9 mouse cellular contexts compared by ENCODE assay signal in genomic region chr6:116628095-116628494, GRCm38 (mm10). TPM values are rescaled to one million over a fixed set of nuclear protein-coding genes. Genes with fewer than 3 reads are reported as not detected.
DNase-seq lines count a peak whose midpoint lies in the region; ATAC-seq and TF ChIP-seq lines count a peak whose summit lies in the region.
"Had no signal": no experiment of that assay in that cellular context is flagged by ENCODE, and none has a peak within 500 bp of the region (broad histone marks: within the 10 kb centered on the region; RNA-seq: fewer than 3 reads in every experiment).

No protein-coding gene starts in this region.

- no peaks in the 10 kb centered on the region for H3K9me3 ChIP-seq in heart, embryonic 13.5 days
- H3K9me3 ChIP-seq in hindbrain, embryonic 11.5 days (ENCODE audit: control insufficient read depth, low read length) = no peaks in the 10 kb centered on the region
- H3K9me3 ChIP-seq in midbrain, embryonic 11.5 days (ENCODE audit: control insufficient read depth, low read length) = no peaks in the 10 kb centered on the region

- peak overlapping the region; percentile 85 for H3K4me2 ChIP-seq in heart, embryonic 13.5 days
- H3K4me2 ChIP-seq in hindbrain, embryonic 11.5 days (replicated peaks; ENCODE audit: low read depth, low read length) = peak overlapping the region; percentile 53
- H3K4me2 ChIP-seq in midbrain, embryonic 11.5 days = peak overlapping the region; percentile 51

- H3K4me1 ChIP-seq in heart, embryonic 13.5 days = peaks cover 13% of the 10 kb centered on the region
- no peaks in the 10 kb centered on the region; the same call in 1 of the 2 replicates for H3K4me1 ChIP-seq in bone marrow, adult 2 months (ENCODE audit: control insufficient read depth, insufficient read depth, low read length)
- H3K4me1 ChIP-seq in hindbrain, embryonic 11.5 days (replicated peaks; ENCODE audit: control insufficient read depth, insufficient read depth, low read length) = no peaks in the 10 kb centered on the region
- H3K4me1 ChIP-seq in midbrain, embryonic 11.5 days (ENCODE audit: control insufficient read depth, insufficient read depth, low read length) = peaks cover 4% of the 10 kb centered on the region; the same call in 1 of the 2 replicates

- peak overlapping the region; percentile 92 for H3K27ac ChIP-seq in heart, embryonic 13.5 days (replicated peaks)
- no peak overlapping the region for H3K27ac ChIP-seq in bone marrow, adult 2 months (ENCODE audit: control insufficient read depth, insufficient read depth, low read depth, low read length, poor library complexity)
- H3K27ac ChIP-seq in hindbrain, embryonic 11.5 days (ENCODE audit: low read depth, low read length) = peak overlapping the region; percentile 94
- H3K27ac ChIP-seq in midbrain, embryonic 11.5 days (ENCODE audit: low read depth, low read length) = peak overlapping the region; percentile 86

- H3K4me3 ChIP-seq in heart, embryonic 13.5 days = peak overlapping the region; percentile 93
- H3K4me3 ChIP-seq in bone marrow, adult 2 months (replicated peaks; ENCODE audit: control insufficient read depth, low read depth, low read length) = peak overlapping the region; percentile 74
- H3K4me3 ChIP-seq in hindbrain, embryonic 11.5 days (ENCODE audit: low read depth, low read length) = peak overlapping the region; percentile 90
- peak overlapping the region; percentile 91 for H3K4me3 ChIP-seq in midbrain, embryonic 11.5 days (ENCODE audit: low read depth, low read length)

- ATAC-seq in heart, embryonic 13.5 days (ENCODE audit: extremely low read depth, insufficient number of reproducible peaks, low FRiP score, low TSS enrichment) = no peak
- no peak for ATAC-seq in hindbrain, embryonic 11.5 days (ENCODE audit: low FRiP score)
- no peak for ATAC-seq in midbrain, embryonic 11.5 days (ENCODE audit: low FRiP score)

- H3K9ac ChIP-seq in heart, embryonic 13.5 days = peak overlapping the region; percentile 99
- peak overlapping the region; percentile 100 for H3K9ac ChIP-seq in hindbrain, embryonic 11.5 days (ENCODE audit: low read depth, low read length)
- H3K9ac ChIP-seq in midbrain, embryonic 11.5 days (ENCODE audit: low read length) = peak overlapping the region; percentile 100

- TF ChIP-seq POLR2A in bone marrow, adult 2 months (IDR thresholded peaks at IDR 0.05; ENCODE audit: borderline replicate concordance, control insufficient read depth, low read depth, low read length) = no peak

- no peak for DNase-seq in heart, adult 8-10 months (ENCODE audit: low spot score)
- no peak for DNase-seq in hindbrain, embryonic 11.5 days (ENCODE audit: low spot score)
- DNase-seq in midbrain, embryonic 11.5 days (ENCODE audit: low spot score, missing footprints) = no peak
- no peak for DNase-seq in adipocyte (ENCODE audit: low spot score)
- DNase-seq in spleen, adult 18-20 months = no peak
- DNase-seq in right cerebral cortex, adult 2 months (ENCODE audit: low spot score in 2 of 2) = no peak

- 21% methylated on average over 9 of the region's 9 CpGs for WGBS in heart, embryonic 13.5 days
- WGBS in bone marrow, adult 2 months = 4% methylated on average over 9 of the region's 9 CpGs
- 26% methylated on average over 9 of the region's 9 CpGs for whole genome bisulfite sequencing in hindbrain, embryonic 11.5 days
- 22% methylated on average over 9 of the region's 9 CpGs for WGBS in midbrain, embryonic 11.5 days

- TF ChIP-seq CTCF in bone marrow, adult 2 months (IDR thresholded peaks at IDR 0.05; ENCODE audit: control insufficient read depth, insufficient read depth, low read length) = no peak

- no peaks in the 10 kb centered on the region for H3K27me3 ChIP-seq in heart, embryonic 13.5 days (replicated peaks)
- H3K27me3 ChIP-seq in hindbrain, embryonic 11.5 days (ENCODE audit: control insufficient read depth, insufficient read depth, low read length) = no peaks in the 10 kb centered on the region
- H3K27me3 ChIP-seq in midbrain, embryonic 11.5 days (ENCODE audit: control insufficient read depth, insufficient read depth, low read length) = no peaks in the 10 kb centered on the region

- H3K36me3 ChIP-seq in heart, embryonic 13.5 days = peaks cover 27% of the 10 kb centered on the region
- H3K36me3 ChIP-seq in hindbrain, embryonic 11.5 days (ENCODE audit: control insufficient read depth, insufficient read depth, low read length) = no peaks in the 10 kb centered on the region
- H3K36me3 ChIP-seq in midbrain, embryonic 11.5 days (ENCODE audit: control insufficient read depth, insufficient read depth, low read length) = peaks cover 8% of the 10 kb centered on the region; the same call in 1 of the 2 replicates

RNA-seq across cellular contexts. Expression of gene Zfp422, which starts 0.7 kb away (rescaled TPM):
- 82.4 and 83.3 TPM in 2 replicates for polyA plus RNA-seq in heart, embryonic 13.5 days (2015; fragmentation: Nextera tagmentation; extraction: Ambion mirVana)
- total RNA-seq in heart, adult 8-10 months (2022) = 10 to 100 TPM; 13.6 to 15.5 (median 14.8) TPM
- 7.1 and 12.1 TPM in 2 replicates for polyA plus RNA-seq in bone marrow, adult 2 months (2011; ENCODE audit: insufficient read depth, insufficient read length, low replicate concordance, missing spikeins)
- 313 and 337 TPM in 2 replicates for polyA plus RNA-seq in hindbrain, embryonic 11.5 days (2014; fragmentation: Nextera tagmentation; extraction: Ambion mirVana)
- polyA plus RNA-seq in midbrain, embryonic 11.5 days (2014; fragmentation: Nextera tagmentation; extraction: Ambion mirVana) = 369 and 397 TPM in 2 replicates

RNA-seq across cellular contexts. Expression of gene Depp1, which starts 22.3 kb away (rescaled TPM):
- 16.1 and 17.5 TPM in 2 replicates for polyA plus RNA-seq in heart, embryonic 13.5 days (2015; fragmentation: Nextera tagmentation; extraction: Ambion mirVana)
- 10 to 100 TPM; 32.2 to 58.5 (median 41.2) TPM for total RNA-seq in heart, adult 8-10 months (2022)
- 11.9 and 15.0 TPM in 2 replicates for polyA plus RNA-seq in bone marrow, adult 2 months (2011; ENCODE audit: insufficient read depth, insufficient read length, low replicate concordance, missing spikeins)
- polyA plus RNA-seq in hindbrain, embryonic 11.5 days (2014; fragmentation: Nextera tagmentation; extraction: Ambion mirVana) = 9.8 and 12.0 TPM in 2 replicates
- 6.5 and 6.8 TPM in 2 replicates for polyA plus RNA-seq in midbrain, embryonic 11.5 days (2014; fragmentation: Nextera tagmentation; extraction: Ambion mirVana)

RNA-seq across cellular contexts. Expression of gene Olfr215, which starts 44.1 kb away (rescaled TPM):
- polyA plus RNA-seq in heart, embryonic 13.5 days (2015; fragmentation: Nextera tagmentation; extraction: Ambion mirVana) = not detected in 2 replicates
- not detected for total RNA-seq in heart, adult 8-10 months (2022)
- polyA plus RNA-seq in bone marrow, adult 2 months (2011; ENCODE audit: insufficient read depth, insufficient read length, low replicate concordance, missing spikeins) = not detected in 2 replicates
- not detected in 2 replicates for polyA plus RNA-seq in hindbrain, embryonic 11.5 days (2014; fragmentation: Nextera tagmentation; extraction: Ambion mirVana)
- polyA plus RNA-seq in midbrain, embryonic 11.5 days (2014; fragmentation: Nextera tagmentation; extraction: Ambion mirVana) = not detected in 2 replicates
- total RNA-seq: common myeloid progenitor, adult 5-6 weeks had no signal

RNA-seq across cellular contexts. Expression of gene Rassf4, which starts 45.7 kb away (rescaled TPM):
- polyA plus RNA-seq in heart, embryonic 13.5 days (2015; fragmentation: Nextera tagmentation; extraction: Ambion mirVana) = 5.5 and 6.4 TPM in 2 replicates
- 1 to 10 TPM; 3.7 to 7.0 (median 5.1) TPM for total RNA-seq in heart, adult 8-10 months (2022)
- 8.8 and 18.3 TPM in 2 replicates for polyA plus RNA-seq in bone marrow, adult 2 months (2011; ENCODE audit: insufficient read depth, insufficient read length, low replicate concordance, missing spikeins)
- polyA plus RNA-seq in hindbrain, embryonic 11.5 days (2014; fragmentation: Nextera tagmentation; extraction: Ambion mirVana) = 60.7 and 78.3 TPM in 2 replicates
- 41.2 and 42.6 TPM in 2 replicates for polyA plus RNA-seq in midbrain, embryonic 11.5 days (2014; fragmentation: Nextera tagmentation; extraction: Ambion mirVana)
